Mouse (Mus musculus): ENCODE measurements around the gene Cspg4. TPM values are rescaled to one million over a fixed set of nuclear protein-coding genes. Genes with fewer than 3 reads are reported as not detected.

Cspg4 gene
- total RNA-seq (2023), result not detected

DNA sequence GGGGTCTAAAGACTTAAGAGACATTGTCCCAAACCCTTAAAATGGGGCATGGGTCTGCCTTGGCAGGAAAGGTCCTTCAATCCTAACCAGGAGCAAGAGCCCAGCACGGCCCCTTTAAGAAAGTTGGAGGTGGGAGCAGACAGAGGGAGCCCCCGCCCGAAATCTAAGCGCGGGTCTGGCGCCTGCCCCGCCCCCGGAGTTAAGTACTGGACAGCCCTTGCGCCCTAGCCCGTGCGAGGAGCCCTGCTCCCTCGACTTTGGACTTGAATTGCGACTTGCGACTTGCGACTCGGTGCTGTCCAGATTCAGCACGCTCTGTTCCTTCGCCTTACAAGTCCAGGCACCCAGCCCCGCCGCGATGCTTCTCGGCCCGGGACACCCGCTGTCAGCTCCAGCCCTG is at the start of gene Cspg4:
TSS of gene Cspg4 (plus strand) at position 202 of the 400 bp plus-strand sequence.

DNA sequence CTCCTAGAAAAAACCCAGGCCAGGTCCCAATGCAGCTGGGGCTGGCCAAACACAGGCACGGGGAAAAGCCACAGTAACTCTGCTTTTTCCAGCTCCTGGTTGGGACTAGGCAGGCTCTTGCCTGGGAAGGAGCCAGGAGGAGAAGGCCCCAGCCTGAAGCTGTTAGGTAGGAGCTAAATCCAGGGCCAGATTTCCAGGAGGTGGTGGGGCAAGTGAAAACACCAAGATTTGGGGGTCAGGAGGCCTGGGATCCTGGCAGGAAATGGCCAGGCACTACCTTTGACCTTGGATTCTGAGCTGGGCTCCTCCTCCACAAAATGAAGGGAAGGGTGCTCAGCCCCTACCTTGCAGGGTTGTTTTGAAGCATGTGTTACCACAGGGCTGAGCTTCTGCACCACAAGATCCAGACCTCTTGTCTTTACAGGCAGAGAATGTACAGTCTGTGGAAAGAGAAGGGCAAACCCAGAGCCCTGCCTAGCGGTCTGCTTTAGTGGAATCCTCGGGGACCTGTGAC is 560 bp upstream of the Cspg4 start, which contains the start of gene Odf3l1:
TSS of gene Odf3l1 (minus strand) at position 464 of the 514 bp plus-strand sequence.

DNA sequence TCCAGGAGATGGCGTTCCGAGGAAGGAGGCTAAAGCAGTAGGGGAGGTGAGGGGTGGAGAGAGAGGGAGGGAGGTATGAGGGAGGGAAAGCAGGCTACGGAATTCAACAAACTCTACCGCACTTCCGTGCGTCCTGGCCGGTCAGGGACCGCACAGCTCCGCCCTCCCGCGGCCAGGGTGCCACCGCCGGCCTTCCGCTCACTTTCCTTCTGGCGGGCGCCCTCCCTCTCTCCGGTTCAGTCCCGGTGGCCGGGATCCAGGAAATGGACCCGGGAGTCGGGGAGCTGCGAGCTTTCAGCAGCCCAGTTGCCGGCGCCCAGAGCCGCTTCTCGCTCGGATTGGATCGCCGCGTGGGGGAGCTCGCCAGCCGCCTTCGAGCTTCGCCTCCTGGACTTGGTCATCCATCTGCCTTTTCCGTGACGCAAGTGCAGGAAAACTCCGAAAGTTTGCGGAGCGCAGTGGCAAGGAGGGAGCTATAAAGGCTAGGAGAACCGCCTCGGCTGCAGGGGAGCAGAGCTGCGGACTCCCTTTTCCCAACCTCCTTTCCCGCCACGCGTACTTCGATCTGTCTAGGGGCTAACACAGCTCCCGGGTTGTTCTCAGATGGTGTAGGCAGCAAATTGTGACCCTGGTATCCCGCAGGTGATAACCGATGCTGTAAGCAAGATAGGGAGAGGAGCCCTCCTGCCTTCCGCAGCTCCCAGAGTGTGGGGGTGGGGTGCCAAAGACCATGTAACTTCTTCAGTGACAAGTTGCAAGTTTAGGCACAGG is 63.4 kb downstream of the Cspg4 start, which contains the start of gene Snx33:
TSS of gene Snx33 (minus strand) at position 331 of the 771 bp plus-strand sequence.

DNA sequence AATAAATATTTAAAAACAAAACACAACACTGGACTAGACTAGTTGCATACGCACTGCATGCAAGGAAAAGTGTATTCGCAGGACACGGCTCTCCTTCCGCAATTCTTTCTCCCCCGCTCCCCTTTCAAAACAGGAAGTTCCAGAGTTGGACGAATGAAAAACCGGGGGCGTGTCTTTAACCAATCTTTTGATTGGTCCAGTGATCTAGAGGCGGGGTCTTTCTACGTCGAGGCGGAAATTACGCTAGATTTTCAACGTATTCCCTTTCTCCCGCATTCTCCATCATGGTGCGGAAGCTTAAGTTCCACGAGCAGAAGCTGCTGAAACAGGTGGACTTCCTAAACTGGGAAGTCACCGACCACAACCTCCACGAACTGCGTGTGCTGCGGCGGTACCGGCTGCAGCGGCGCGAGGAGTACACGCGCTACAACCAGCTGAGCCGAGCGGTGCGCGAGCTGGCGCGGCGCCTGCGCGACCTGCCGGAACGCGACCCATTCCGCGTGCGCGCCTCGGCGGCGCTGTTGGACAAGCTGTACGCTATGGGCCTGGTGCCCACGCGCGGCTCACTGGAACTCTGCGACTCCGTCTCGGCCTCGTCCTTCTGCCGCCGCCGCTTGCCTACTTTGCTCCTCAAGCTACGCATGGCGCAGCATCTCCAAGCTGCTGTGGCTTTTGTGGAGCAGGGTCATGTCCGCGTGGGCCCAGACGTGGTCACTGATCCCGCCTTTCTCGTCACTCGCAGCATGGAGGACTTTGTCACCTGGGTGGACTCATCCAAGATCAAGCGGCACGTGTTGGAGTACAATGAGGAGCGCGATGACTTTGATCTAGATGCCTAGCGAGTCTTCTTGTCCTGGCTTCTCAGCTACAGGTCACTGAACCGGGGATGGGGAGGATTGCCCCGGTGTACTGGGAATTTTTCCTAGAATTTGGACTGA is 72.7 kb downstream of the Cspg4 start, which contains the start of gene Imp3:
TSS of gene Imp3 (plus strand) at position 253 of the 938 bp plus-strand sequence.

Other genes with a start within 250 kb of the Cspg4 start
- gene Lingo1, start 68.6 kb upstream of the Cspg4 start, total RNA-seq (2023), result not detected
- not detected for gene Odf3l1, start 354 bp upstream of the Cspg4 start, total RNA-seq (2023)
- 1 to 10 TPM; 2.1 to 3.0 TPM for gene Snx33, start 63.3 kb downstream of the Cspg4 start, total RNA-seq (2023)
- gene Imp3, start 72.4 kb downstream of the Cspg4 start, total RNA-seq (2023), result 10 to 100 TPM; 32.2 to 35.7 TPM
- gene Snupn, start 85.8 kb downstream of the Cspg4 start, total RNA-seq (2023), result 1 to 10 TPM; 2.2 TPM
- 10 to 100 TPM; 17.1 to 17.8 TPM for gene Ptpn9, start 129.9 kb downstream of the Cspg4 start, total RNA-seq (2023)
- 10 to 100 TPM; 77.0 to 90.0 TPM for gene Sin3a, start 207.0 kb downstream of the Cspg4 start, total RNA-seq (2023)